Mouse (Mus musculus) activated CD4-positive, CD25-positive, alpha-beta regulatory T cell, adult 9 weeks (primary cell): ENCODE results near the gene Morn2. TPM values are rescaled to one million over a fixed set of nuclear protein-coding genes. Genes with fewer than 3 reads are reported as not detected.

ENCODE experiments used
- polyA plus RNA-seq: library from polyadenylated mRNA; unstranded; fragments of 100-300 nt; shearing (Covaris generic); gene quantifications from one replicate; pipeline ENCODE4 v1.2.1, GENCODE M21; 2017

Gene Morn2
- 3.3 TPM for polyA plus RNA-seq

DNA sequence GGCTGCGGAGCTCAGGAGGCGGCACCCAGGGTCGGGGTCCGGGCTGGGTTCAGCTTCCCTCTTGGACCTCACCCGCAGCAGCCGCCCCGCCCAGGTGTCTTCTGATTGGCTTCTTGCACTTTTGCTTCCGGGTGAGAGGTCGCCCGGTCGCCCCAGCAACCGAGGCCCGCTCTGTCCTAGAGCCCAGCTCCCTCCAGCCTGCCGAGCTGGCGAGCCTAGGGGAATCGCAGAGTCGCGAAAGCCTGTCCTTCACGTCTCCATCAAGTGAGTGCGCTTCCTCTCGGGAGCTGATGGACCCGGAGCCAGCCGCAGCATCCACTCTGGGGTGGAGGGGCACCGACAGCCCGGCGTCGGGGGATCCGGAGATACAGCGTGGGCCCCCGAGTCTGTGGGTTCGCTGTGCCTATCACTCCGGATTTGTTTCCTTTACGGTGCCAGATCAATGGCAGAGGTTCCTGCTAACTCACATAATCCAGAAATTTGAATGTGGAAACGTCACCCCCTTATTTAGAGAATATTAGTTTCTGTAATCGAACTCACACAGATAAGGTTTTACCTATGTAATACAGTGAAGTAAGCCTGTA is at the start of gene Morn2, which contains the start of gene Dhx57:
TSS of gene Morn2 (plus strand) at position 130 of the 584 bp plus-strand sequence.
TSS of gene Dhx57 (minus strand) at position 403 of the 584 bp plus-strand sequence.

DNA sequence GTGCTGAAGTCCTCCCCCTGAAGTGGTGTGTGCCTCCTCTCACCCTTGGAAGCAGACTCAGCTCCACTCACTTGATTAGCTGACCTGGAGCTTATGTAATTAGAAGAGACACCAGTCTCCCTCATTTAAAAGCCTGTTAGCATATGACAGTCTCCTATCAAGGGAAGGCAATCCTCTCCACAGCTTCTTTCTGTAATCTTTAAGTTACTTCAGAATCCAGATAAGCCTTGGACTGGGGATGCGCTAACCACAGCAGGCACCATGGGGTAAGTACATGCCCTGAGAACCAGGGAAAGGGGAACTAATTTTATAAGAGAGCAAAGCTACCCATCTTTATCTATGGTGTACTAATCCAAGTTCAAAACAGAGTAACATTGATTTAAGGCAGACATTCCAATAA is 17.2 kb downstream of the Morn2 start, which contains the start of gene Arhgef33:
TSS of gene Arhgef33 (plus strand) at position 157 of the 400 bp plus-strand sequence.

Other genes starting within 250 kb of the Morn2 start
- gene Hnrnpll, start 227.9 kb upstream of the Morn2 start, polyA plus RNA-seq, result 42.2 TPM
- gene Galm, start 162.7 kb upstream of the Morn2 start, polyA plus RNA-seq, result 67.6 TPM
- gene Srsf7, start 82.9 kb upstream of the Morn2 start, polyA plus RNA-seq, result 553 TPM
- not detected for gene Ttc39d, start 82.7 kb upstream of the Morn2 start, polyA plus RNA-seq
- 14.2 TPM for gene Gemin6, start 65.8 kb upstream of the Morn2 start, polyA plus RNA-seq
- gene Dhx57, start 273 bp downstream of the Morn2 start, polyA plus RNA-seq, result 34.1 TPM
- not detected for gene Arhgef33, start 17.2 kb downstream of the Morn2 start, polyA plus RNA-seq
- gene Gm10190, start 83.3 kb downstream of the Morn2 start, polyA plus RNA-seq, result not detected
- 2.6 TPM for gene Sos1, start 190.2 kb downstream of the Morn2 start, polyA plus RNA-seq